Mouse (Mus musculus) lung, adult 18-20 months (tissue): ENCODE measurements around the gene Efhd2.

ENCODE experiments used
- DNase-seq, 2 experiments: peaks; one replicate each; pipeline ENCODE4 v3.0.0; 2022; ENCODE audit warnings: mixed read lengths in 2 of 2

The Efhd2 gene

GRCm38 (mm10) chr4:141874601-141875460 is at the start of gene Efhd2:
Gene Efhd2, minus strand, starts transcription at chr4:141874920.
- DNase-seq: peak; percentile 85 to 91

DNA sequence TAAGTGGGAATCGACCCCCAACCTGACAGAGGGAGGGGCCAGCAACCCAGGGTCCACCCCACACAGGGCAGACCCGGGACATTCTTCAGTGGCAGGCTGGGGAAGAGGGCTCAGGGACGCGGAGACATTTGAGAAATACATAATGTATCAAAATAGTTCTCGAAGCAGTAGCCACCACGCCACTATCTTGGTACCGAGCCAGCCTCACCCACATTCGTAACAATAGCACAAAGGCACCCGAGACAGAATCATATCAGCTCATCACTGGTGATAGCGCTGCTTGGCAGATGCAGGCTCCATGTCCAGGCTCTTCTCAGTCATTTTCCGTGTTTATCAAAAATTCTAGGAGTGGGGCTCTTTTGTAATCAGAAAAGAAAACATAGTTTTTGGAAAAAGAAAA is 49.2 kb upstream of the Efhd2 start:
- no peak for DNase-seq

DNA sequence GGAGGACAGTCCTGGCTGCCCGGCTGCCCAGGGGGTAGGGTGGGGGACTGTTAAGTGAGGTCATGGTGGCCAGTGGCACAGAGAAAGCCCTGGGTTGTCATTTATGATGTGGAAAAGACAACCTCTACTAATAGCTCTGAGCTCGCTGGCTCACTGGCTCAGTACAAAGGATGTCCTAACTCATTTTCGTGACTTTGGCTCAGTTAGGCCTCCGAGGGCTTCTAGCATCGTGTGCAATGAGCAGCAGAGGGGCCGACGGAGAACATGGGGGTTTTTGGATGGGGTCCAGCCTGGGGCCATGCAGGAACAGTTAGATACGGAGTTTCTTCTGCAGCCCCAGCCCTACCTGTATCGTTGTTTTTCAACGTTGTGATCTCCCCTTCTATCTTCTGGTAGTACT is 45.7 kb upstream of the Efhd2 start:
- DNase-seq: no peak

- no peak for DNase-seq
These were observed 43.2 kb upstream of the Efhd2 start for GRCm38 (mm10) chr4:141917735-141918419.

DNA sequence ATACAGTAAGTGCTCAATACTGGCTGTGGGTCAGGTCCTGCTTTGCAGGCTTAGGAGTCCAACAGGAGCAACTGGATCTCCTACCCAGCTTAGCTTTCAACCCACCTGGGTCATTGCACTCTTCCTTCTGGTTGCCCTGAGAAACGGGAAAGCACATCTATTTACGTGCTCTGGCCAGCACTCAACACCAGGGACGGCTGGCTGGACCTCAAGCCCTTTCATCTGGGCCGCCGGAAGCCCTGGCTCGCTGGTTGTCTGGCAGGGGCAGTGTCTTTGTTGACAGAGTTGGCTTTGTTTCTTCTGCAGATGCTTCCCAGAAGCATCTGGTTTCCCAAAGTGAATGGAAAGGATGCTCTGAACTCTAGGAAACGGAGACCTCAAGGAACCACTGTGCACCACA is 39.3 kb upstream of the Efhd2 start:
- peak; percentile 32 to 40 for DNase-seq

- DNase-seq: no peak
These were observed 38.7 kb upstream of the Efhd2 start for GRCm38 (mm10) chr4:141913201-141913993.

DNA sequence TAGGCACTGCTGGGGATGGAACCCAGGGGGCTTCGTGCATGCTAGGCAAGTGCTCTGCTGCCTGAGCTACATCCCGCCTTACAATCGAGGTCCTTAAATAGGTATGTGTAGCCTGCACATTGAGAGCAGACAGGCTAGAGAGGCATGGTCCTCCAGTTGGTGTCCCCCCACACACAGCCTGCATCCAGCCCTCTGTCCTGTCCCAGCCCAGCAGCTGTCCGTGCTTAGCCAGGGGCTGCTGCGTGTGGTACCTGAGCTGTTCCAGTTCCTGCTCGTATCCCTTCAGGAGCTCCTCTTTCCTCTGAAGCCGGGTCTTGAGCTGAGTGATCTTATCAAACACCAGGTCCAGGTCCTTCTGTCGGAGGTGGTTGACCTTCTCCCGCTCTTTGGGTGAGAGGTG is 30.0 kb upstream of the Efhd2 start:
- no peak for DNase-seq

DNA sequence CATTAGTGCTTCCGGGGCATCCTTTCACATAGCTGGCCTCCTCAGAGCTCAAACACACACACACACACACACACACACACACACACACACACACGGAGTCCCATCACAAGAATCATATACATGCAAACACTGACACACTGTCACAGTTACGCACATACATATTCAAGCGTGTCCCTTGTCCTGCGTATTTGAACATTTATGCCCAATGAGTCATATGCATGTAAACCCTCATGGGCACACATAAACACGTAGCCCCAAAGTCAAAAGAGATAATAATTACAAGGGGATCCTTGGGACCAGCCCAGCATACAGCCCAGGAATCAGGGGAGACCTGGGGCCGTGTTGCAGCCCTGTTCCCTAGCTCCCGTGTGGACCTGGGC is 27.7 kb upstream of the Efhd2 start:
- no peak for DNase-seq

- DNase-seq: no peak
These were observed 27.2 kb upstream of the Efhd2 start for GRCm38 (mm10) chr4:141901711-141902478.

GRCm38 (mm10) chr4:141900421-141900820 is 25.7 kb upstream of the Efhd2 start:
- no peak for DNase-seq

GRCm38 (mm10) chr4:141899936-141900335 is 25.2 kb upstream of the Efhd2 start:
- peak in 1 of 2 experiments; percentile 21 for DNase-seq

GRCm38 (mm10) chr4:141898905-141899304 is 24.2 kb upstream of the Efhd2 start:
- DNase-seq: no peak

DNA sequence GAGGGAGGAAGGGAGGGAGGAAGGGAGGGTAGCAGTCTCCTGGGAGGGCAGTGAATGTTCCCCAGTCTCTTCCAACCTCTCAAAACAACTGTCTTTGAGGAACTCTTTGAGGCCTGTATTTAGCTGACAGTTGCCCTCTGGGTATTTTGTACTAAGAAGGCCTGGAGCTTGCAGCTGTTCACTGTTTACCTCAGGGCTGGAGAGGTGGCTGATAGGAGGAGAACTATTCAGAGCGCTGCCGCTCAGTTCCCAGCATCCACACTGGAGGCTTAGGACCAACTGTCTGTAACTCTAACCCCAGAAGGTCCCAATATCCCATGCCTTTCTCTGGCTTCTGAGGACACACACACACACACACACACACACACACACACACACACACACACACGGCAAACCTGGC is 23.1 kb upstream of the Efhd2 start:
- DNase-seq: no peak

GRCm38 (mm10) chr4:141897225-141897624 is 22.5 kb upstream of the Efhd2 start:
- no peak for DNase-seq

GRCm38 (mm10) chr4:141895772-141896171 is 21.1 kb upstream of the Efhd2 start:
- no peak for DNase-seq

DNA sequence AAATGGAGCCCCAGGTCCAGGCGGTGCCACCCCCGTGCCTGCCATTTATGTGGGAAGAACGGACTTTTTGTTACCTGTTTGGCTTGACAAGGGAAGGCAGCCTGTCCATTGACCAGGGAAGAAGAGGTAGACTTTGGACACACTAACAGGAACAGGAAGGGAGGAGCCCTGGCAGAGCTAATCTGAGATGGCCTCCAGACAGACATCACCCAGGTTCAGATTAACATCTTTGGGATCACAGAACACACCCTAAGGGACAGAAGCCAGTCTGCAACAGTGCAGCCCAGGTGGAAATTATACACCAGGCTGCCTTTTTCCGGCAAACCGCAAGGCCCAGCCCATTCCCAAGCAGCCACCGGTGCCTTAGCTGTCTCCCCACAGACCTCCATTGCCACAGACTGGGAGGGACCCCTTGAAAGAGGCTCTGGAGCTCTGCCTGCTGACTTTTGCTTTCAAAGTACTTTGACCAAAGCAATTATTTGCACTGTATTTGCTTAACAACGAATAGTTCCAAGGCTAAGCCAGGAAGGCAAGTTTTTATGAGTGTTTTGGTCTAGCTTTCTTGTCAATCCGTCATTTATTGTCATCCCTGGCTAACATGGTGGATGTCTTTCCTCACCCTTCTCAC is 18.6 kb upstream of the Efhd2 start:
- DNase-seq: no peak

DNA sequence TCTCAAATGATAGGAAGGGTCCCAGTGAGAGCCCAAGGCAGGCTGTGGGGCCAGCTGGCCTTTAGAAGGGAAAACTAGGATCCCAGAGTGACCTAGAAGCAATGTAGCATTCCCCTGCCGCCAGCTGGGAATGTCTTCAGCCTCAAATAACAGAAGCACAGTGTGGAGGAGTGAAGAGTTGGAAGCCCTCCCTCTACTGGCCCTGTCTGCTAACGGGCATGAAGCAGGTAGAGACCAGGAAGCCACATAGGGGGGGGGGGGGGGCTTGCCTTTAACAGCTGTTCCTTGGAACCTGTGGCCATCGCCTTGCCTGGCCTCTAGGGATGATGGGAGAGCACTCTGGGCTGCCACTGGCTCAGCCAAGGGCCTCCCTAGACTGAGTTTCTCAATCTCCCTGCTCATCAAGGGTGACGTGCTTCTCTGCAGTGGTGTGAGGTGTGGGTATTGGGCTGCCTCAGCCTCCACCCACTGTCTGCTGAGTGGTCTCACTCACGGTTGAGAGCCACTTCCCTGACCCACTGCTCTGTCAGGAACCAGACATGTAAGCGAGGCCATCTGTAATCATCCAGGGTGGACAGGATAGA is 11.8 kb upstream of the Efhd2 start:
- DNase-seq: no peak

DNA sequence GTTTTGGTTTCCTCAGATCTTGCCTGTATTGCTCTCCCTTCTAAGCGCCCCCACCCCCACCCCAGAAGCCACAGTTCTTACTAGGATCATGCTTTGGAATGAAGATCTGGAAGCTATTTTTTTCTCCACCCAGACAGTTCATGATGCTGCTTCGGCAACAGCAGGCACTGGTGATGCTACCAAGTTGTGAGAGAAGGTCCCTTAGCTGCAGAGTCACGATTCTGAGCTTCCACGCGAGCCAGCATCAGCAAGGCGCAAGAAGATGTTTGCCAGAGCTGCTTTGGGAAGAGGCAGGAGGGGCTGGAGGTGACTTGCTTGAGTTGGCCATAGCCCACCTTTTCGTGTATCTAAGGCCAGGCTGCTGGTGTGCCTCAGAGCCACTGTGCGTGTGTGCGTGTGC is 10.7 kb upstream of the Efhd2 start:
- DNase-seq: no peak

GRCm38 (mm10) chr4:141882858-141883257 is 8.1 kb upstream of the Efhd2 start:
- DNase-seq: no peak

DNA sequence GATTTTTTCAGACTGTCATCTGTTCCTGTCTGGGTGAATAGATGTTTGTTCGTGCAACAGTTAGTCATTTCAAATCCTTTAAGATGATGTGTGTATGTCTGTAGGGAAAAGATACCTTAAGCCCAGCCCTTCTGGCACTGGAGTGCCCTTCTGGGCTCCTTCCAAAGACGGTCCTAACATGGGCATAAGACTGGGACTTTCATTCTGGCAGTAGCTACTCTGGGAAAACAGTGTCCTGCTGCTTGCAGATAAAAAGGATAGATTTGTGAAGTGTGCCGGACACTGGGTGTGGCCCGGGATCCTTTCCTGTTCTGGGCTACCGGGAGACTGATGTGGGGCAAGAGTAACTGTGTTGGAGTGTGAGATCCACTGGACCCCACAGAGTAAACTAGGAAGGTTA is 7.2 kb upstream of the Efhd2 start:
- peak in 1 of 2 experiments; percentile 61 for DNase-seq

DNA sequence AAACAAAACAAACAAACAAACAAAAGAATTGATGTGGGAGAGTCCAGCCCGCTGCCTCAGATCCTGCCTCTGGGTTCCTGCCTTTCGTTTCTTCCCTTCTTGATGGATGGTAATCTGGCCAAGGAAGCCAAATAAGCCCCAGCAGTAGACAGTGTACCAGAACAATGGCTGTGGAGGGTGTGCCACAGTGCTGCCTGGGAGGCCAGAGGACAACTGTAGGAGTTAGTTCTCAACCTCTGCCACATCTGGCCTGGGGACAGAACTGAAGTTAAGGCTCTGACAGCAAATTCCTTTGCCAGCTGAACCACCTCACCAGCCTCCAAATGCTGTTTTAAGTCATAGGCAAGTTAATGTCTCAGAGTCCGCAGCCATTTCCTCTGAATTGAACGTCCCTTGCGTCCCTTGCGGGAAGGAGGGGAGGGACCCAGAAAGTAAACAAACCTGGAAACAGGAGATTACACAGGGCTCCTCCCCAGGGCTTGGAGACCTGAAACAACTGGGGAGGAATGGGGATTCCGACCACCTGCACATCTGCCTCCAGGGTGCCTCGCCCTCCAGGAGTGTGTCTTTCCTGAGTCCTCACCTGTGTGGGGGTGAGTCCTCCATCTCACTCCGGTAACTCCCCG is 6.7 kb upstream of the Efhd2 start:
- DNase-seq: no peak
